Mouse (Mus musculus) midbrain, embryonic 14.5 days (tissue): ENCODE data around the gene Gm7544. TPM values are rescaled to one million over a fixed set of nuclear protein-coding genes. Genes with fewer than 3 reads are reported as not detected.
"Not testable (repeated sequence)": the region's sequence is repeated elsewhere in the genome, so short reads cannot be mapped to it uniquely, and the experiment has no call there.

ENCODE experiments used
- ATAC-seq: fragments of 200-750 bp; cut with Nextera tagmentation; 2 replicates; pipeline ENCODE4 v1.8.0; 2017; ENCODE audit warnings: moderate number of reproducible peaks, moderate library complexity; ENCODE audit not compliant: low FRiP score, low TSS enrichment
- DNase-seq: peaks from one replicate; pipeline ENCODE4 v3.0.0-alpha.2; 2015
- H3K27ac ChIP-seq: fragments of 300-500 bp; sonication (generic); replicated peaks from 2 replicates; pipeline ENCODE4 v1.5.1; 2014; ENCODE audit warnings: mild to moderate bottlenecking, low read depth, low read length, moderate library complexity
- H3K27me3 ChIP-seq: fragments of 300-500 bp; sonication (generic); 2 replicates; pipeline ENCODE4 v1.6.1; 2014; ENCODE audit warnings: low read length, control low read depth, mixed read lengths; ENCODE audit not compliant: control insufficient read depth, insufficient read depth
- H3K36me3 ChIP-seq: fragments of 300-500 bp; sonication (generic); 2 replicates; pipeline ENCODE4 v1.6.1; 2014; ENCODE audit warnings: low read length, control low read depth; ENCODE audit not compliant: control insufficient read depth, insufficient read depth
- H3K4me1 ChIP-seq: fragments of 300-500 bp; sonication (generic); 2 replicates; pipeline ENCODE4 v1.6.1; 2014; ENCODE audit warnings: mild to moderate bottlenecking, antibody characterized with exemption, low read length, control low read depth; ENCODE audit not compliant: control insufficient read depth, insufficient read depth
- H3K4me2 ChIP-seq: fragments of 300-500 bp; sonication (generic); 2 replicates; pipeline ENCODE4 v1.6.1; 2014; ENCODE audit warnings: mild to moderate bottlenecking, low read length, moderate library complexity
- H3K4me3 ChIP-seq: fragments of 300-500 bp; sonication (generic); replicated peaks from 2 replicates; pipeline ENCODE4 v1.5.1; 2014; ENCODE audit warnings: low read depth, low read length
- H3K9ac ChIP-seq: fragments of 300-500 bp; sonication (generic); replicated peaks from 2 replicates; pipeline ENCODE4 v1.6.1; 2014; ENCODE audit warnings: mild to moderate bottlenecking, low read length, moderate library complexity
- H3K9me3 ChIP-seq: fragments of 300-500 bp; sonication (generic); 2 replicates; pipeline ENCODE4 v1.6.1; 2016; ENCODE audit warnings: low read length, control low read depth, mixed read lengths; ENCODE audit not compliant: control insufficient read depth
- WGBS: fragments of 180-500 bp; shearing (Covaris S2); extraction: QIAGEN DNeasy Blood & Tissue Kit; methylation state at CpG from one replicate; pipeline ENCODE4 v1.1.7; 2014; 5-methylcytosine and 5-hydroxymethylcytosine counted together
- polyA plus RNA-seq: library from polyadenylated mRNA; unstranded; fragments of >200 nt; fragmentation: Nextera tagmentation; extraction: Ambion mirVana; gene quantifications from 2 replicates; pipeline ENCODE4 v1.2.1, GENCODE M21; 2014

The Gm7544 gene
- polyA plus RNA-seq, 1 experiment from 2014 or later = not detected

GRCm38 (mm10) chr1:82975750-82976149 is 19.9 kb upstream of the Gm7544 start:
- ATAC-seq = no peak
- DNase-seq = no peak
- Histone ChIP-seq H3K9me3 (no peaks in the 10 kb centered on the region), H3K9ac (no peak overlapping the region), H3K27me3 (no peaks in the 10 kb centered on the region), H3K4me2 (no peak overlapping the region), H3K27ac (no peak overlapping the region), H3K36me3 (no peaks in the 10 kb centered on the region), H3K4me1 (no peaks in the 10 kb centered on the region), H3K4me3 (no peak overlapping the region)
- WGBS = 93% methylated on average over 5 of the region's 5 CpGs

- no peak overlapping the region for H3K9ac ChIP-seq
- no peaks in the 10 kb centered on the region for H3K9me3 ChIP-seq
- WGBS = 95% methylated on average over 9 of the region's 9 CpGs
- no peak overlapping the region for H3K27ac ChIP-seq
- H3K4me3 ChIP-seq = no peak overlapping the region
- no peak overlapping the region for H3K4me2 ChIP-seq
- DNase-seq = no peak
- H3K36me3 ChIP-seq = no peaks in the 10 kb centered on the region
- no peaks in the 10 kb centered on the region for H3K4me1 ChIP-seq
- H3K27me3 ChIP-seq = no peaks in the 10 kb centered on the region
- no peak for ATAC-seq
Measured at GRCm38 (mm10) chr1:82974342-82974741, 18.5 kb upstream of the Gm7544 start.

- DNase-seq = no peak
- H3K27ac ChIP-seq = no peak overlapping the region
- WGBS = 63% methylated on average over 6 of the region's 6 CpGs
Measured at GRCm38 (mm10) chr1:82973901-82974300, 18.1 kb upstream of the Gm7544 start.

GRCm38 (mm10) chr1:82973244-82973643 is 17.4 kb upstream of the Gm7544 start:
- WGBS = 86% methylated on average over 1 of the region's 1 CpGs
- ATAC-seq (no peak), DNase-seq (no peak)

More at GRCm38 (mm10) chr1:82973901-82974300, 18.1 kb upstream of the Gm7544 start:
- no peaks in the 10 kb centered on the region for H3K4me1 ChIP-seq
- no peaks in the 10 kb centered on the region for H3K36me3 ChIP-seq
- H3K4me3 ChIP-seq = no peak overlapping the region
- no peak for ATAC-seq
- no peaks in the 10 kb centered on the region for H3K9me3 ChIP-seq
- H3K27me3 ChIP-seq = no peaks in the 10 kb centered on the region
- no peak overlapping the region for H3K4me2 ChIP-seq
- H3K9ac ChIP-seq = no peak overlapping the region

GRCm38 (mm10) chr1:82972046-82972445 is 16.2 kb upstream of the Gm7544 start:
- no peaks in the 10 kb centered on the region for H3K27me3 ChIP-seq
- no peak overlapping the region for H3K27ac ChIP-seq
- 31% methylated on average over 4 of the region's 4 CpGs for WGBS
- ATAC-seq (no peak; the same call in 1 of the 2 replicates), DNase-seq (no peak)
- no peak overlapping the region for H3K4me3 ChIP-seq
- H3K9me3 ChIP-seq = no peaks in the 10 kb centered on the region
- H3K4me1 ChIP-seq = no peaks in the 10 kb centered on the region
- no peak overlapping the region for H3K4me2 ChIP-seq
- no peak overlapping the region for H3K9ac ChIP-seq
- no peaks in the 10 kb centered on the region for H3K36me3 ChIP-seq

More at GRCm38 (mm10) chr1:82973244-82973643, 17.4 kb upstream of the Gm7544 start:
- Histone ChIP-seq H3K27ac (no peak overlapping the region), H3K9ac (no peak overlapping the region), H3K27me3 (no peaks in the 10 kb centered on the region), H3K4me1 (no peaks in the 10 kb centered on the region), H3K9me3 (no peaks in the 10 kb centered on the region), H3K4me3 (no peak overlapping the region), H3K4me2 (no peak overlapping the region), H3K36me3 (no peaks in the 10 kb centered on the region)

- ATAC-seq = no peak
- WGBS = 69% methylated on average over 3 of the region's 3 CpGs
Measured at GRCm38 (mm10) chr1:82966413-82966812, 10.6 kb upstream of the Gm7544 start.

GRCm38 (mm10) chr1:82959870-82960385 is 4.1 kb upstream of the Gm7544 start, which contains the start of gene Gm47955:
Gene Gm47955, plus strand, starts transcription at chr1:82960286.
- no peaks in the 10 kb centered on the region for H3K36me3 ChIP-seq
- H3K4me1 ChIP-seq = no peaks in the 10 kb centered on the region
- no peaks in the 10 kb centered on the region for H3K27me3 ChIP-seq
- WGBS = 97% methylated on average over 11 of the region's 11 CpGs
- no peak within 1 kb of the TSS for H3K27ac ChIP-seq
- no peak within 1 kb of the TSS for H3K4me3 ChIP-seq
- H3K9ac ChIP-seq = no peak within 1 kb of the TSS
- DNase-seq (no peak), ATAC-seq (no peak)
- H3K4me2 ChIP-seq = no peak within 1 kb of the TSS
- H3K9me3 ChIP-seq = no peaks in the 10 kb centered on the region

More at GRCm38 (mm10) chr1:82966413-82966812, 10.6 kb upstream of the Gm7544 start:
- Histone ChIP-seq H3K4me3 (no peak overlapping the region), H3K9ac (no peak overlapping the region), H3K4me2 (no peak overlapping the region), H3K4me1 (no peaks in the 10 kb centered on the region), H3K9me3 (no peaks in the 10 kb centered on the region), H3K27me3 (no peaks in the 10 kb centered on the region), H3K27ac (no peak overlapping the region), H3K36me3 (no peaks in the 10 kb centered on the region)
- DNase-seq = no peak

GRCm38 (mm10) chr1:82948601-82949000 is 7.2 kb downstream of the Gm7544 start:
- H3K4me2 ChIP-seq = no peak overlapping the region
- H3K9ac ChIP-seq = no peak overlapping the region
- WGBS = 90% methylated on average over 2 of the region's 2 CpGs
- ATAC-seq (no peak), DNase-seq (no peak)
- no peaks in the 10 kb centered on the region for H3K9me3 ChIP-seq
- no peaks in the 10 kb centered on the region for H3K27me3 ChIP-seq
- no peak overlapping the region for H3K4me3 ChIP-seq
- H3K4me1 ChIP-seq = no peaks in the 10 kb centered on the region
- no peaks in the 10 kb centered on the region for H3K36me3 ChIP-seq
- H3K27ac ChIP-seq = no peak overlapping the region

GRCm38 (mm10) chr1:82946029-82946428 is 9.8 kb downstream of the Gm7544 start:
- WGBS = 96% methylated on average over 2 of the region's 2 CpGs
- not testable (repeated sequence) for H3K4me2 ChIP-seq, H3K27ac ChIP-seq, H3K9ac ChIP-seq, H3K4me3 ChIP-seq, H3K36me3 ChIP-seq, H3K27me3 ChIP-seq, H3K9me3 ChIP-seq, DNase-seq, ATAC-seq, H3K4me1 ChIP-seq
